Mouse (Mus musculus) ES-E14 (cell line): ENCODE data around the gene Ankrd65. TPM values are rescaled to one million over a fixed set of nuclear protein-coding genes. Genes with fewer than 3 reads are reported as not detected.

ENCODE experiments used
- DNase-seq: peaks from one replicate; pipeline ENCODE4 v3.0.0-alpha.2; 2013; ENCODE audit warnings: low read depth, low spot score
- H3K27ac ChIP-seq: 2 replicates; pipeline ENCODE4 v1.5.1; 2012; ENCODE audit warnings: low read depth, mild to moderate bottlenecking, low read length, moderate library complexity, mixed read lengths; ENCODE audit not compliant: poor library complexity, insufficient read depth, severe bottlenecking
- H3K36me3 ChIP-seq: 2 replicates; pipeline ENCODE4 v1.6.1; 2012; ENCODE audit warnings: mild to moderate bottlenecking, low read length, moderate library complexity, mixed read lengths; ENCODE audit not compliant: control insufficient read depth, poor library complexity, insufficient read depth, severe bottlenecking
- H3K4me1 ChIP-seq, 2 experiments: fragments of 150-350 bp in 1 of 2; sonication (generic) in 1 of 2; 2 replicates each; pipeline ENCODE4 v1.6.1; 2012; ENCODE audit warnings: low read length in 2 of 2, mild to moderate bottlenecking in 1 of 2, mixed read lengths in 1 of 2; ENCODE audit not compliant: control insufficient read depth in 2 of 2, insufficient read depth in 2 of 2, poor library complexity in 1 of 2
- H3K4me3 ChIP-seq, 2 experiments: fragments of 150-350 bp in 1 of 2; sonication (generic) in 1 of 2; 2 replicates each; pipeline ENCODE4 v1.5.1; 2012; ENCODE audit warnings: low read length in 2 of 2, low read depth in 1 of 2, mild to moderate bottlenecking in 1 of 2, mixed read lengths in 1 of 2; ENCODE audit not compliant: insufficient read depth in 1 of 2, poor library complexity in 1 of 2, severe bottlenecking in 1 of 2
- H3K9ac ChIP-seq: 2 replicates; pipeline ENCODE4 v1.6.1; 2012; ENCODE audit warnings: low read depth, mild to moderate bottlenecking, low read length, mixed read lengths; ENCODE audit not compliant: poor library complexity, insufficient read depth, severe bottlenecking
- H3K9me3 ChIP-seq: fragments of 150-350 bp; sonication (generic); 2 replicates; pipeline ENCODE4 v1.6.1; 2012; ENCODE audit warnings: low read depth, mild to moderate bottlenecking, low read length; ENCODE audit not compliant: control insufficient read depth, insufficient read depth
- CHD2 ChIP-seq: IDR thresholded peaks from 2 replicates; pipeline ENCODE4 v1.6.1; 2014; ENCODE audit warnings: mild to moderate bottlenecking, low read depth, low read length, inconsistent platforms
- HCFC1 ChIP-seq: IDR thresholded peaks from 2 replicates; pipeline ENCODE4 v1.6.1; 2012; ENCODE audit warnings: low read length, inconsistent platforms, borderline replicate concordance; ENCODE audit not compliant: insufficient read depth
- MAFK ChIP-seq: IDR thresholded peaks from 2 replicates; pipeline ENCODE4 v1.6.1; 2014; ENCODE audit warnings: mild to moderate bottlenecking, low read depth, low read length, inconsistent platforms; ENCODE audit not compliant: insufficient read depth
- ZC3H11A ChIP-seq: IDR thresholded peaks from 2 replicates; pipeline ENCODE4 v1.6.1; 2012; ENCODE audit warnings: low read depth, mild to moderate bottlenecking, inconsistent platforms, low read length, borderline replicate concordance
- ZNF384 ChIP-seq: IDR thresholded peaks from 2 replicates; pipeline ENCODE4 v1.6.1; 2012; ENCODE audit warnings: low read depth, low read length, inconsistent platforms
- in situ Hi-C, 2 experiments: fragments of 600-800 bp; cut with MboI; formaldehyde crosslinking; loops; one replicate each; pipeline ENCODE4 v1.15.1; 2025; ENCODE audit warnings: low sequenced_read_pairs in 2 of 2, inconsistent platforms in 1 of 2; ENCODE audit not compliant: unreplicated experiment in 2 of 2
- total RNA-seq: library from RNA; depleted of rRNA; stranded (reverse); fragments of 300-350 nt; gene quantifications from 2 replicates; pipeline ENCODE4 v1.2.3, GENCODE M21; 2012

The Ankrd65 gene
- total RNA-seq, 1 experiment = 0.49 TPM

DNA sequence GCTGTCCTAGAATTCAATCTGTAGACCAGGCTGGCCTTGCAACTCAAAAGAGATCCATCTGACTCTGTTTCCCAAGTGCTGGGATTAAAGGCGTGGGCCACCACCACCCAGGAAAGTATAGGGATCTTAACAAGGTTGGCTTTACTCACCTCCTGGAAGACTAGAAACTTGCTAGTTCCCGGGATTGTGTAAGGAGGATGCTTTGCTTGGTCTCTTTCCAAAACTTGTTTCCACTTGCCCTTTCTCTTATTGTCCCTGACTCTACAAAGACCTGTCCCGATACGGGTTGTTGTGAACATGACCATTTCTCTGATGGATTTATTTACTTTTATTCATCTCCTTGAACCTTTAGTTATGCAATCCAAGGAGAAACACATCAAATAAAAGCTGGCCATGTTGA is 39.6 kb downstream of the Ankrd65 start:
- in situ Hi-C loops = no loop called here
- no peaks in the 10 kb centered on the region for H3K9me3 ChIP-seq
- no peak for TF ChIP-seq CHD2
- TF ChIP-seq ZC3H11A = no peak
- TF ChIP-seq MAFK = no peak
- no peak for TF ChIP-seq HCFC1
- TF ChIP-seq ZNF384 = no peak
- H3K4me1 ChIP-seq = peaks cover 0 to 6% of the 10 kb centered on the region in 2 experiments; a peak in 1 of 4 replicates
- peaks cover 3% of the 10 kb centered on the region for H3K36me3 ChIP-seq
- H3K27ac ChIP-seq = no peak overlapping the region; the same call in 1 of the 2 replicates
- no peak overlapping the region for H3K4me3 ChIP-seq
- H3K9ac ChIP-seq = no peak overlapping the region
- DNase-seq = no peak

- DNase-seq = no peak
- H3K27ac ChIP-seq = 0 out of 2 replicates have a peak overlapping the region, but pooled peaks have one; percentile 24
Measured at GRCm38 (mm10) chr4:155830596-155830995, 40.4 kb downstream of the Ankrd65 start.

GRCm38 (mm10) chr4:155831205-155831766 is 41.0 kb downstream of the Ankrd65 start, which contains the start of gene Aurkaip1:
Gene Aurkaip1, plus strand, starts transcription at chr4:155831272.
- no peaks in the 10 kb centered on the region for H3K9me3 ChIP-seq
- 0 out of 2 replicates have a peak, but pooled peaks have one; percentile 30 for TF ChIP-seq CHD2
- TF ChIP-seq ZC3H11A = no peak
- TF ChIP-seq ZNF384 = no peak
- peak; percentile 75 for TF ChIP-seq HCFC1
- no peak for TF ChIP-seq MAFK
- in situ Hi-C loops = no loop called here
- peaks cover 2% of the 10 kb centered on the region; the same call in 1 of the 2 replicates for H3K36me3 ChIP-seq
- H3K9ac ChIP-seq = peak within 1 kb of the TSS; percentile 89
- H3K27ac ChIP-seq = peak within 1 kb of the TSS; percentile 72; the same call in 1 of the 2 replicates
- peaks cover 0 to 6% of the 10 kb centered on the region in 2 experiments; a peak in 1 of 4 replicates for H3K4me1 ChIP-seq
- peak; percentile 94 for DNase-seq
- peak within 1 kb of the TSS; percentile 87 to 91 for H3K4me3 ChIP-seq

More at GRCm38 (mm10) chr4:155830596-155830995, 40.4 kb downstream of the Ankrd65 start:
- peaks cover 2% of the 10 kb centered on the region; the same call in 1 of the 2 replicates for H3K36me3 ChIP-seq
- TF ChIP-seq CHD2 (no peak), ZNF384 (no peak), MAFK (no peak), HCFC1 (no peak), ZC3H11A (no peak)
- H3K9ac ChIP-seq = peak overlapping the region; percentile 47; the same call in 1 of the 2 replicates
- no peaks in the 10 kb centered on the region for H3K9me3 ChIP-seq
- H3K4me1 ChIP-seq = peaks cover 0 to 6% of the 10 kb centered on the region in 2 experiments; a peak in 1 of 4 replicates
- in situ Hi-C loops = no loop called here
- peak overlapping the region; percentile 17 to 64; a peak in 2 of 4 replicates for H3K4me3 ChIP-seq

DNA sequence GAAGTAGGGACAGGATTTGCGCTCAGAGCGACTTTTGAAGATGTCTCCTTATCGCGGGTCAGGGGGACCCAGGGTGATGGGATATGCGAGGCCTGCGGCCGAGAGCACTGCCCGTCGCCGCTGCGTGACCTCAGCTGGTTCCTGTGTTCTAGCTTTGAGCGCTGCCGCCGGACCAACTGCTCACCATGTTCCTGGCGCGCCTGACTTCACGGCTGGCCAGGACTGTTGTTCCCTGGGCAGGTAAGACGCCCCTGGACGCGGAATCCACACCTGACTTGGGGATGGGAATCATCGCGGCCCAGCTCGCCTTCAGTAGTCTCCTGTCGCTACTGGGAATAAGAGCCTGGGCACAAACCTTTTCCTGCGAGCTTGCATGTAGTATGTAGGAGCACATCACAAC is 41.6 kb downstream of the Ankrd65 start:
- peaks cover 0 to 6% of the 10 kb centered on the region in 2 experiments; a peak in 1 of 4 replicates for H3K4me1 ChIP-seq
- DNase-seq = no peak
- H3K36me3 ChIP-seq = peaks cover 2% of the 10 kb centered on the region; the same call in 1 of the 2 replicates
- H3K27ac ChIP-seq = no peak overlapping the region
- no peaks in the 10 kb centered on the region for H3K9me3 ChIP-seq
- H3K9ac ChIP-seq = peak overlapping the region; percentile 89
- H3K4me3 ChIP-seq = peak overlapping the region; percentile 87 to 91
- no peak for TF ChIP-seq ZNF384
- TF ChIP-seq CHD2 = no peak
- no peak for TF ChIP-seq ZC3H11A
- no peak for TF ChIP-seq HCFC1
- in situ Hi-C loops = no loop called here
